Mouse (Mus musculus): ENCODE data around the gene Gm13275. TPM values are rescaled to one million over a fixed set of nuclear protein-coding genes. Genes with fewer than 3 reads are reported as not detected.
A peak's percentile ranks its signal among the peaks of the same experiment; 100 is the strongest.
"Not testable (repeated sequence)": the region's sequence is repeated elsewhere in the genome, so short reads cannot be mapped to it uniquely, and the experiment has no call there.

Gm13275 gene
- polyA plus RNA-seq, 1 experiment from 2014 or later = not detected

DNA sequence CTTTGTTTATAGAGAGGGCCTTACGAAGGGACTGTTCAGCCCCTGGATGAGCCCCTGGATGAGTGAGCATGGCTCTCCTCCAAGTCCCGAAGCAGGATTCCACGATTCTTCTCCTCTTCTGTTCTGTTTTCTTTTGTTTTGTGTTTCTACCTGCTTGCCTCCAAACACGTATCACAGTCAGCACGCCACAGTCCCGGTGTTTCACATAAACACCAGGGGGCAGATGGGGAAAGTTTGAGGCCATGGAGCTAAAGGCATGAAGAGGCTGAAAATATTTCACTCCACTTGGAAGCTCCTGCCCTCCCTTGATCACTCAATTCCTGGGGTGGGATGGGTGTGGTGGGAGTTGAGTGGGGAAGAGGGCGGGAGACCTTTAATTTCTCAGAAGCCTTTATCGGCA is 32.5 kb upstream of the Gm13275 start:
- H3K9ac ChIP-seq (ENCODE audit: low read length); H3K4me3 ChIP-seq (ENCODE audit: low read depth, low read length); DNase-seq (ENCODE audit: low spot score); H3K9me3 ChIP-seq (ENCODE audit: control insufficient read depth, low read length); H3K27me3 ChIP-seq (replicated peaks; ENCODE audit: control insufficient read depth, insufficient read depth, low read length); H3K36me3 ChIP-seq (ENCODE audit: control insufficient read depth, insufficient read depth, low read length); ATAC-seq (replicated peaks; ENCODE audit: low FRiP score, low TSS enrichment, low read depth); H3K4me1 ChIP-seq (replicated peaks; ENCODE audit: control insufficient read depth, insufficient read depth, low read length); H3K27ac ChIP-seq (ENCODE audit: low read depth); H3K4me2 ChIP-seq (ENCODE audit: low read length): not testable (repeated sequence)
- WGBS = 47% methylated on average over 6 of the region's 8 CpGs

DNA sequence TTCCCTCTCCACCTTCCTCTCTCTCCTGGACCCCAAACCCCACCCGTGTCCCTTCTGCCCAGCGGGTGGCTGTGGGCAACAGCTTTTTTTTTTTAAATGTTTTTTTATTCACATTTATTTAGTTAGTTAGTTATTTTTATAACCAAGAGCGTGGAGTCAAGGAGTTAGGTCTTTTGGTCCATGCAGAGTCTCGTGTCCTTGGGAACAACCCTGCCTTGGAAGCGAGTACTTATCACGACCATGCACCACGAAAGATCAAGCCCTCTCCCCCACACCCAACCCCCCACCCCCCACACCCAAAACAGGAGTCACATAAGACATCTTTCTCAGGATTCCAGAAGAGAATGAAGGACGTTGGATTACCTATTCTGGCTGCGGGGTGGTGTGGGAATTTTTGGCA is 31.9 kb upstream of the Gm13275 start:
- H3K36me3 ChIP-seq (ENCODE audit: control insufficient read depth, insufficient read depth, low read length); H3K9me3 ChIP-seq (ENCODE audit: control insufficient read depth, low read length); H3K4me3 ChIP-seq (ENCODE audit: low read depth, low read length); H3K4me1 ChIP-seq (replicated peaks; ENCODE audit: control insufficient read depth, insufficient read depth, low read length); DNase-seq (ENCODE audit: low spot score); H3K4me2 ChIP-seq (ENCODE audit: low read length); H3K27ac ChIP-seq (ENCODE audit: low read depth); H3K9ac ChIP-seq (ENCODE audit: low read length); ATAC-seq (replicated peaks; ENCODE audit: low FRiP score, low TSS enrichment, low read depth); H3K27me3 ChIP-seq (replicated peaks; ENCODE audit: control insufficient read depth, insufficient read depth, low read length): not testable (repeated sequence)
- WGBS = 56% methylated on average over 9 of the region's 9 CpGs

DNA sequence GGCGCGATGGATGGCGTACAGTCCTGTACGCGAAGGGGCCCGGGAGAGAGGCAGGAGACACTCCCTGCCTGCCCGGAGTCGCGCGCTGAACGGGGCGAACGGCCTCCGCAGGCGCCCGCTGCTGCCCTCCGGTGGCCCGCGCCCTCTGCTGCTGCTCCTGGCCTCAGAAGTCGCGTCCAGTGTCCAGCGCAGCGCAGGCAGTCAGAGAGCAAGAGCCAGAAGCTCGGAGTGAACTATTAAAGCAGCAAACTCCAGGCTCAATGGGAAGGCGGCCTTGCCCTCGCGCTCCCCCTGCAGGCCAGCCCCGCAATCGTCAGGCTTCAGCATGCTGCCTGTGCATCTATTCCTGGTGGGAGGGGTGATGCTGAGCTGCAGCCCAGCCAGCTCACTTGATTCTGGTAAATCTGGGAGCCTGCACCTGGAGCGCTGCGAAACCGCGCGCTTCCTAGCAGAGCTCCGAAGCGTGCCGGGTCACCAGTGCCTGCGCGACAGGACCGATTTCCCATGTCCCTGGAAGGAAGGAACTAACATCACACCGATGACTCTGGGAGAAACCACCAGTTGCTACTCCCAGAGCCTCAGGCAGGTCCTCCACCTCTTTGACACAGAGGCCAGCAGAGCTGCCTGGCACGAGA is 30.8 kb upstream of the Gm13275 start:
- H3K9me3 ChIP-seq (ENCODE audit: control insufficient read depth, low read length); H3K36me3 ChIP-seq (ENCODE audit: control insufficient read depth, insufficient read depth, low read length); ATAC-seq (replicated peaks; ENCODE audit: low FRiP score, low TSS enrichment, low read depth); H3K4me1 ChIP-seq (replicated peaks; ENCODE audit: control insufficient read depth, insufficient read depth, low read length); H3K27me3 ChIP-seq (replicated peaks; ENCODE audit: control insufficient read depth, insufficient read depth, low read length); H3K27ac ChIP-seq (ENCODE audit: low read depth): not testable (repeated sequence)
- H3K9ac ChIP-seq (ENCODE audit: low read length) = 0 out of 2 replicates have a peak overlapping the region, but pooled peaks have one; percentile 27
- WGBS = 3% methylated on average over 28 of the region's 42 CpGs
- peak overlapping the region; percentile 32 for H3K4me3 ChIP-seq (ENCODE audit: low read depth, low read length)
- DNase-seq (ENCODE audit: low spot score) = peak; percentile 69
- H3K4me2 ChIP-seq (ENCODE audit: low read length) = peak overlapping the region; percentile 42

DNA sequence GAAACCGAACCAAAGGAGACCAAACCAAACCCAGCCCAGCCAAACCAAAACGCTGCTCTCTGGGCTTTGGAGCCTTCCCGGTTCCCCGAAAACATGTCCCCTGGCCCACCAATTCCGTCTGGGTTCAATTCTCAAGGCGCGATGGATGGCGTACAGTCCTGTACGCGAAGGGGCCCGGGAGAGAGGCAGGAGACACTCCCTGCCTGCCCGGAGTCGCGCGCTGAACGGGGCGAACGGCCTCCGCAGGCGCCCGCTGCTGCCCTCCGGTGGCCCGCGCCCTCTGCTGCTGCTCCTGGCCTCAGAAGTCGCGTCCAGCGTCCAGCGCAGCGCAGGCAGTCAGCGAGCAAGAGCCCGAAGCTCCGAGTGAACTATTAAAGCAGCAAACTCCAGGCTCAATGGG is 20.8 kb upstream of the Gm13275 start, which contains the start of gene Gm13290:
TSS of gene Gm13290 (plus strand) at position 301 of the 400 bp plus-strand sequence.
- not testable (repeated sequence) for H3K4me1 ChIP-seq (replicated peaks; ENCODE audit: control insufficient read depth, insufficient read depth, low read length); H3K36me3 ChIP-seq (ENCODE audit: control insufficient read depth, insufficient read depth, low read length); H3K27ac ChIP-seq (ENCODE audit: low read depth); H3K4me3 ChIP-seq (ENCODE audit: low read depth, low read length); H3K4me2 ChIP-seq (ENCODE audit: low read length); H3K27me3 ChIP-seq (replicated peaks; ENCODE audit: control insufficient read depth, insufficient read depth, low read length); ATAC-seq (replicated peaks; ENCODE audit: low FRiP score, low TSS enrichment, low read depth); H3K9ac ChIP-seq (ENCODE audit: low read length); H3K9me3 ChIP-seq (ENCODE audit: control insufficient read depth, low read length); DNase-seq (ENCODE audit: low spot score)
- no CpG with 5 or more reads among the region's 32 CpGs for WGBS

DNA sequence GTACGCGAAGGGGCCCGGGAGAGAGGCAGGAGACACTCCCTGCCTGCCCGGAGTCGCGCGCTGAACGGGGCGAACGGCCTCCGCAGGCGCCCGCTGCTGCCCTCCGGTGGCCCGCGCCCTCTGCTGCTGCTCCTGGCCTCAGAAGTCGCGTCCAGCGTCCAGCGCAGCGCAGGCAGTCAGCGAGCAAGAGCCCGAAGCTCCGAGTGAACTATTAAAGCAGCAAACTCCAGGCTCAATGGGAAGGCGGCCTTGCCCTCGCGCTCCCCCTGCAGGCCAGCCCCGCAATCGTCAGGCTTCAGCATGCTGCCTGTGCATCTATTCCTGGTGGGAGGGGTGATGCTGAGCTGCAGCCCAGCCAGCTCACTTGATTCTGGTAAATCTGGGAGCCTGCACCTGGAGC is 17.7 kb upstream of the Gm13275 start, which contains the start of gene Gm13289:
TSS of gene Gm13289 (plus strand) at position 301 of the 400 bp plus-strand sequence.
- not testable (repeated sequence) for DNase-seq (ENCODE audit: low spot score); ATAC-seq (replicated peaks; ENCODE audit: low FRiP score, low TSS enrichment, low read depth); H3K36me3 ChIP-seq (ENCODE audit: control insufficient read depth, insufficient read depth, low read length); H3K4me1 ChIP-seq (replicated peaks; ENCODE audit: control insufficient read depth, insufficient read depth, low read length); H3K9ac ChIP-seq (ENCODE audit: low read length); H3K9me3 ChIP-seq (ENCODE audit: control insufficient read depth, low read length); H3K27me3 ChIP-seq (replicated peaks; ENCODE audit: control insufficient read depth, insufficient read depth, low read length); H3K4me3 ChIP-seq (ENCODE audit: low read depth, low read length); H3K4me2 ChIP-seq (ENCODE audit: low read length); H3K27ac ChIP-seq (ENCODE audit: low read depth)
- WGBS = no CpG with 5 or more reads among the region's 29 CpGs

DNA sequence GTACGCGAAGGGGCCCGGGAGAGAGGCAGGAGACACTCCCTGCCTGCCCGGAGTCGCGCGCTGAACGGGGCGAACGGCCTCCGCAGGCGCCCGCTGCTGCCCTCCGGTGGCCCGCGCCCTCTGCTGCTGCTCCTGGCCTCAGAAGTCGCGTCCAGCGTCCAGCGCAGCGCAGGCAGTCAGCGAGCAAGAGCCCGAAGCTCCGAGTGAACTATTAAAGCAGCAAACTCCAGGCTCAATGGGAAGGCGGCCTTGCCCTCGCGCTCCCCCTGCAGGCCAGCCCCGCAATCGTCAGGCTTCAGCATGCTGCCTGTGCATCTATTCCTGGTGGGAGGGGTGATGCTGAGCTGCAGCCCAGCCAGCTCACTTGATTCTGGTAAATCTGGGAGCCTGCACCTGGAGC is 14.7 kb upstream of the Gm13275 start, which contains the start of gene Gm13272:
TSS of gene Gm13272 (plus strand) at position 301 of the 400 bp plus-strand sequence.
- not testable (repeated sequence) for H3K27ac ChIP-seq (ENCODE audit: low read depth); DNase-seq (ENCODE audit: low spot score); H3K4me3 ChIP-seq (ENCODE audit: low read depth, low read length); H3K9me3 ChIP-seq (ENCODE audit: control insufficient read depth, low read length); H3K4me1 ChIP-seq (replicated peaks; ENCODE audit: control insufficient read depth, insufficient read depth, low read length); H3K36me3 ChIP-seq (ENCODE audit: control insufficient read depth, insufficient read depth, low read length); H3K9ac ChIP-seq (ENCODE audit: low read length); H3K27me3 ChIP-seq (replicated peaks; ENCODE audit: control insufficient read depth, insufficient read depth, low read length); ATAC-seq (replicated peaks; ENCODE audit: low FRiP score, low TSS enrichment, low read depth); H3K4me2 ChIP-seq (ENCODE audit: low read length)
- no CpG with 5 or more reads among the region's 29 CpGs for WGBS

DNA sequence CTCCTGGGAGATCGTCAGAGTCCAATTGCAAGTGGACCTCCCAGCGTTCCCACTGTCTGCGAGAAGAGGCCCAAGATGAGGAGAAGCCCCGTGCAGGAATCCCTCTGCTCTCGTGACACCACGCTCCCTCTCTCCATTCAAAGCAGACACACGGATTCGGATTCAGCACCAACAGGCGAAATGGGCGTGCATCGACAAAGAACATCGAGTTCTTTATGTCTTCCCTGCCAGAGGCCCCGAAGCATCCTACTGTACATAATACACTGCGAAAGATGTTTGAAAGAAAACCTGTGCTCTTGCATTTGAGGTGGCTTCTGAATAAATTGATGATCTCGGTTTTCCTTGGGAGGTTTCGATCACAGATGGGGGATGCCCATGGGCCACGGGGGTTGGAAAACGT is 14.0 kb upstream of the Gm13275 start:
- H3K27me3 ChIP-seq (replicated peaks; ENCODE audit: control insufficient read depth, insufficient read depth, low read length); H3K27ac ChIP-seq (ENCODE audit: low read depth); DNase-seq (ENCODE audit: low spot score); H3K4me2 ChIP-seq (ENCODE audit: low read length); H3K4me1 ChIP-seq (replicated peaks; ENCODE audit: control insufficient read depth, insufficient read depth, low read length); H3K9me3 ChIP-seq (ENCODE audit: control insufficient read depth, low read length); H3K9ac ChIP-seq (ENCODE audit: low read length); ATAC-seq (replicated peaks; ENCODE audit: low FRiP score, low TSS enrichment, low read depth); H3K4me3 ChIP-seq (ENCODE audit: low read depth, low read length); H3K36me3 ChIP-seq (ENCODE audit: control insufficient read depth, insufficient read depth, low read length): not testable (repeated sequence)
- WGBS = 49% methylated on average over 15 of the region's 18 CpGs

DNA sequence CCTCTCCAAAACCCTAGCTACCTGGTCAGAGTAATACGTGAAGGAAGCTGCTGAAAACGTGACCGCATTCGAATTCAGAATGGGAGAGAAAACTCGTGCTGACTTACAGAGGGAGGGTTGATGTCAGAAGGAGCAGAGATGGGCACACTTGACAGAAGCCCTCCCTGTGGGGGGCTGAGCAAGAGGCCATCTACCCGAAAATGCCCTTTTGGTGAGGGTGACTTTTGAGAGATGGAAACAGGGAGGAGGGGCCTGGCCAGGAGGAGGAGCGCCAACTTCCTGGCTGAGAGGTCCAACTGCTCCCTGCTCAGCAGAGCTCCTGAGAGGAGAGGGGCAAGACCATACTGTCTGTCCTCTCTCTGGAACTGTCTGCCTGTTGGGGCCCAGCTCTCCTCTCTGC is 12.5 kb upstream of the Gm13275 start, which contains the start of gene Ifnz:
TSS of gene Ifnz (plus strand) at position 301 of the 400 bp plus-strand sequence.
- not testable (repeated sequence) for H3K27me3 ChIP-seq (replicated peaks; ENCODE audit: control insufficient read depth, insufficient read depth, low read length); H3K4me1 ChIP-seq (replicated peaks; ENCODE audit: control insufficient read depth, insufficient read depth, low read length); H3K36me3 ChIP-seq (ENCODE audit: control insufficient read depth, insufficient read depth, low read length); H3K4me3 ChIP-seq (ENCODE audit: low read depth, low read length); H3K9ac ChIP-seq (ENCODE audit: low read length); DNase-seq (ENCODE audit: low spot score); H3K27ac ChIP-seq (ENCODE audit: low read depth); ATAC-seq (replicated peaks; ENCODE audit: low FRiP score, low TSS enrichment, low read depth); H3K9me3 ChIP-seq (ENCODE audit: control insufficient read depth, low read length)
- 36% methylated on average over 3 of the region's 7 CpGs for WGBS
- H3K4me2 ChIP-seq (ENCODE audit: low read length) = peak within 1 kb of the TSS; percentile 29; the same call in 1 of the 2 replicates

DNA sequence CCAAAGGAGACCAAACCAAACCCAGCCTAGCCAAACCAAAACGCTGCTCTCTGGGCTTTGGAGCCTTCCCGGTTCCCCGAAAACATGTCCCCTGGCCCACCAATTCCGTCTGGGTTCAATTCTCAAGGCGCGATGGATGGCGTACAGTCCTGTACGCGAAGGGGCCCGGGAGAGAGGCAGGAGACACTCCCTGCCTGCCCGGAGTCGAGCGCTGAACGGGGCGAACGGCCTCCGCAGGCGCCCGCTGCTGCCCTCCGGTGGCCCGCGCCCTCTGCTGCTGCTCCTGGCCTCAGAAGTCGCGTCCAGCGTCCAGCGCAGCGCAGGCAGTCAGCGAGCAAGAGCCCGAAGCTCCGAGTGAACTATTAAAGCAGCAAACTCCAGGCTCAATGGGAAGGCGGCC is 12.0 kb upstream of the Gm13275 start:
- not testable (repeated sequence) for DNase-seq (ENCODE audit: low spot score); H3K9me3 ChIP-seq (ENCODE audit: control insufficient read depth, low read length); H3K27me3 ChIP-seq (replicated peaks; ENCODE audit: control insufficient read depth, insufficient read depth, low read length); H3K4me1 ChIP-seq (replicated peaks; ENCODE audit: control insufficient read depth, insufficient read depth, low read length); ATAC-seq (replicated peaks; ENCODE audit: low FRiP score, low TSS enrichment, low read depth); H3K27ac ChIP-seq (ENCODE audit: low read depth); H3K36me3 ChIP-seq (ENCODE audit: control insufficient read depth, insufficient read depth, low read length); H3K4me3 ChIP-seq (ENCODE audit: low read depth, low read length); H3K9ac ChIP-seq (ENCODE audit: low read length)
- WGBS = 0% methylated on average over 3 of the region's 31 CpGs
- H3K4me2 ChIP-seq (ENCODE audit: low read length) = peak overlapping the region; percentile 29; the same call in 1 of the 2 replicates

Measured in intestine, embryonic 14.5 days (tissue).